Mouse (Mus musculus) liver, embryonic 12.5 days (tissue): ENCODE measurements around the gene Rab20. TPM values are rescaled to one million over a fixed set of nuclear protein-coding genes. Genes with fewer than 3 reads are reported as not detected.

Source experiments
- ATAC-seq: fragments of 200-750 bp; cut with Nextera tagmentation; 2 replicates; pipeline ENCODE4 v1.8.0; 2017; ENCODE audit warnings: moderate number of reproducible peaks, mild to moderate bottlenecking, moderate library complexity
- H3K27ac ChIP-seq: fragments of 300-500 bp; sonication (generic); 2 replicates; pipeline ENCODE4 v1.5.1; 2016; ENCODE audit warnings: mild to moderate bottlenecking
- H3K27me3 ChIP-seq: fragments of 300-500 bp; sonication (generic); replicated peaks from 2 replicates; pipeline ENCODE4 v1.6.1; 2016; ENCODE audit warnings: mild to moderate bottlenecking, moderate library complexity
- H3K36me3 ChIP-seq: fragments of 300-500 bp; sonication (generic); 2 replicates; pipeline ENCODE4 v1.6.1; 2016; ENCODE audit warnings: mild to moderate bottlenecking, moderate library complexity
- H3K4me1 ChIP-seq: fragments of 300-500 bp; sonication (generic); 2 replicates; pipeline ENCODE4 v1.6.1; 2016
- H3K4me2 ChIP-seq: fragments of 300-500 bp; sonication (generic); 2 replicates; pipeline ENCODE4 v1.6.1; 2016; ENCODE audit warnings: mild to moderate bottlenecking, moderate library complexity
- H3K4me3 ChIP-seq: fragments of 300-500 bp; sonication (generic); 2 replicates; pipeline ENCODE4 v1.5.1; 2016; ENCODE audit warnings: mild to moderate bottlenecking, moderate library complexity
- H3K9ac ChIP-seq: fragments of 300-500 bp; sonication (generic); 2 replicates; pipeline ENCODE4 v1.6.1; 2016; ENCODE audit warnings: mild to moderate bottlenecking, moderate library complexity
- H3K9me3 ChIP-seq: fragments of 300-500 bp; sonication (generic); replicated peaks from 2 replicates; pipeline ENCODE4 v1.6.1; 2016; ENCODE audit warnings: mild to moderate bottlenecking, moderate library complexity
- WGBS: fragments of 180-500 bp; shearing (Covaris S2); methylation state at CpG from one replicate; pipeline ENCODE4 v1.1.7; 2016; ENCODE audit not compliant: insufficient replicate concordance; 5-methylcytosine and 5-hydroxymethylcytosine counted together
- polyA plus RNA-seq: library from polyadenylated mRNA; unstranded; fragments of >200 nt; fragmentation: Nextera tagmentation; extraction: Ambion mirVana; gene quantifications from 2 replicates; pipeline ENCODE4 v1.2.1, GENCODE M21; 2016

Rab20 gene
- polyA plus RNA-seq, 1 experiment from 2014 or later = 3.9 TPM

DNA sequence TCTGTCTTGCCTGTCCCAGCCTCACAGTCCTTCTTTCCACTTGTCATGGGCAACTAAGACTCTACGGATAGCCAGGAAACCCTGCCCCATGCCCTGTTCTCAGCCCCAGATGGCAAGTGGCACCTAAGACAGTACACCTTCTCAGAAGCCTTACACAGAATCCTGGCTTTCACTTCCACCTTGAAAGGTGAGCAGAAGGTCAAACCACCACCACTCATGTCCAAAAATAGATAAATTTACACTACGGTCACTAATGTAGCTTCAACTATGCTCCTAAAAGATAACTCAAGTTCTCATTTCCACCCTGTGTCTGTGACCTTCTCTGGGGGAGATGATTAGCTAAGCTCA, 15.0 kb downstream of the Rab20 start:
- Histone ChIP-seq H3K4me2 (no peak overlapping the region), H3K27ac (no peak overlapping the region)

DNA sequence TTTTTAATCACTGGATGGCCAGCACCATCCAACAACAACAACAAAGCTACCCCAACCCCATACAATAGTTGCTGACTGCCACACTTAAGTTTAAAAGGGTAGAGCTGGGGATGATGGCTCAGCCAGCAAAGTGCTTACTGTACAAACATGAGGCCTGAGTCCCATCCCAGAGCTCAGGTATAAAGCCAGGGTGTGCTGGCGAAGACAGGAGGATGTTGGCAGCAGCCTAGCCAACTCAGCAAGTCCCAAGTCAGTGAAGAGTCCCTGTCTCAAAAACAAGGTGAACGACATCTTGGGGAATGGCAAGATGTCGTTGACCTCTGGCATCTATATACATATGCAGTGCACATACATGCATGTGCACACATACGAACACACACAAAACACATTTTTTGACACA, 15.9 kb downstream of the Rab20 start:
- 74% methylated on average over 4 of the region's 4 CpGs for WGBS
- H3K4me3 ChIP-seq = no peak overlapping the region
- H3K9me3 ChIP-seq = peaks cover 6% of the 10 kb centered on the region; the same call in 1 of the 2 replicates
- no peak overlapping the region for H3K4me2 ChIP-seq
- no peaks in the 10 kb centered on the region for H3K36me3 ChIP-seq
- H3K4me1 ChIP-seq = peaks cover 42% of the 10 kb centered on the region
- no peak overlapping the region for H3K27ac ChIP-seq
- no peak overlapping the region for H3K9ac ChIP-seq
- H3K27me3 ChIP-seq = 0 out of 2 replicates have a peak, but pooled peaks cover 9% of the 10 kb centered on the region
- no peak for ATAC-seq

More for the DNA sequence above, 15.0 kb downstream of the Rab20 start:
- 0 out of 2 replicates have a peak, but pooled peaks cover 9% of the 10 kb centered on the region for H3K27me3 ChIP-seq
- peaks cover 6% of the 10 kb centered on the region; the same call in 1 of the 2 replicates for H3K9me3 ChIP-seq
- no peak for ATAC-seq
- H3K9ac ChIP-seq = no peak overlapping the region
- no peaks in the 10 kb centered on the region for H3K36me3 ChIP-seq
- 58% methylated on average over 2 of the region's 2 CpGs for WGBS
- peaks cover 36% of the 10 kb centered on the region for H3K4me1 ChIP-seq
- H3K4me3 ChIP-seq = no peak overlapping the region

DNA sequence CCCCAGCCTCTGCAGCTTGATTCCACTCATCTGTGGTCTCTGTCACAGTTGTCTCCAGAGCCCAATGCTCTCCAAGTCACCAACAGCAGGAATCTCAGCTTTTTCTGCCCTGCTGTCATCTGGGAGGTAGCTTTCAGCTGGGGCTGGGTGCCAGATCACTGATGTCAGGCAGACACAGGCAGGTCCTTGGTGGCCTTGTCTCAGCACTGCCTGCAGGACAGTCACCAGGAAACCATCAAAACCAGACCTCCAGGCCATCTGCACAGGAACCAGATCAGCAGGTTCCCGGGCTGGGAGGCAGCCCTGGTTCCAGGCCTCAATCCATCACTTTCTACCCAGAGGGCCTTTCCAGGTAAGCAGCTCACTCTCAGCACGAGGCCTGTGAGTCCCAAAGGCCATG, 16.7 kb downstream of the Rab20 start:
- Histone ChIP-seq H3K4me1 (peaks cover 45% of the 10 kb centered on the region), H3K4me2 (no peak overlapping the region), H3K36me3 (no peaks in the 10 kb centered on the region), H3K9ac (no peak overlapping the region), H3K27ac (no peak overlapping the region), H3K9me3 (no peaks in the 10 kb centered on the region), H3K27me3 (0 out of 2 replicates have a peak, but pooled peaks cover 9% of the 10 kb centered on the region), H3K4me3 (no peak overlapping the region)
- ATAC-seq = no peak
- 47% methylated on average over 2 of the region's 2 CpGs for WGBS

DNA sequence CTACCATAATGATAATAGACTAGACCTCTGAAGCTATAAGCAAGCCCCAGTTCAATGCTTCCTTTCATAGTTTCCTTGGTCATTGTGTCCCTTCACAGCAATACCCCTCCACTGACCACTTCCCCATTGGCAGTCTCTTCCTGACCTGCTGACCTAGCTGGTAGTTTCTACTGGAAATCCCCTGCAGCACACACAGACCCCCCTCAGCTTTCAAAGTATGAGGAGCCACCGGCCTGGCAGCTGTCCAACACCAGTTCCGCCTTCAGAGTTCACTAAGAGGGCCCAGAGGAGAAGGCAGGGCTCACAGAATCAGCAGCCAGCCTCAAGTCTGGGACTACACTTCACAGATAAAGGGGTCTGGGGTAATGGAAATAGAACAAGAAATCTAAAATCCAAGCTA, 17.6 kb downstream of the Rab20 start:
- WGBS = 40% methylated on average over 2 of the region's 2 CpGs
- Histone ChIP-seq H3K27ac (no peak overlapping the region), H3K36me3 (no peaks in the 10 kb centered on the region), H3K4me2 (no peak overlapping the region), H3K4me1 (peaks cover 45% of the 10 kb centered on the region), H3K27me3 (0 out of 2 replicates have a peak, but pooled peaks cover 9% of the 10 kb centered on the region), H3K9me3 (no peaks in the 10 kb centered on the region), H3K9ac (no peak overlapping the region), H3K4me3 (no peak overlapping the region)
- no peak for ATAC-seq

DNA sequence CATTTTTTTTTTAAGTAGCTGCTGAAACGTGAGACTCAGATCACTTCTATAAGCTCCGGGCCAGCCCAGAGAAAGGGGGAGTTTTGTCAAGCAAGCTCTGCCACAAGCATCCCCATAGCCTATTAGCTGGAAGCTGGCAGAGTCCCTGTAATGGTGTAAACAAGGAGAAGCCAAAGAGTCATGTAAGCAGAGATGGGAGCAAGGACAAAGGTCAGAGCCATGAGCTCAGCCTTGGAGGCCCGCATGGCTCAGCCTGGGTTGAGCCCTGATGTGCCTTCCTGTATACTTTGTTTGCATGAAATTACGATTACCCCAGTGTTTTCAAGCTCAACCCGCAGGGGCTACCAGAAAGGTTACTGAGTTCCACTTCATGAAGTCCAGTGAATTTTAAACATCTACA, 19.5 kb downstream of the Rab20 start:
- Histone ChIP-seq H3K9ac (no peak overlapping the region), H3K4me3 (no peak overlapping the region), H3K9me3 (no peaks in the 10 kb centered on the region), H3K36me3 (no peaks in the 10 kb centered on the region), H3K27me3 (peaks cover 13% of the 10 kb centered on the region; the same call in 1 of the 2 replicates), H3K4me1 (peaks cover 34% of the 10 kb centered on the region), H3K4me2 (peak overlapping the region; percentile 11; the same call in 1 of the 2 replicates), H3K27ac (peak overlapping the region; percentile 58)
- 47% methylated on average over 5 of the region's 5 CpGs for WGBS
- 0 out of 2 replicates have a peak, but pooled peaks have one; percentile 16 for ATAC-seq

DNA sequence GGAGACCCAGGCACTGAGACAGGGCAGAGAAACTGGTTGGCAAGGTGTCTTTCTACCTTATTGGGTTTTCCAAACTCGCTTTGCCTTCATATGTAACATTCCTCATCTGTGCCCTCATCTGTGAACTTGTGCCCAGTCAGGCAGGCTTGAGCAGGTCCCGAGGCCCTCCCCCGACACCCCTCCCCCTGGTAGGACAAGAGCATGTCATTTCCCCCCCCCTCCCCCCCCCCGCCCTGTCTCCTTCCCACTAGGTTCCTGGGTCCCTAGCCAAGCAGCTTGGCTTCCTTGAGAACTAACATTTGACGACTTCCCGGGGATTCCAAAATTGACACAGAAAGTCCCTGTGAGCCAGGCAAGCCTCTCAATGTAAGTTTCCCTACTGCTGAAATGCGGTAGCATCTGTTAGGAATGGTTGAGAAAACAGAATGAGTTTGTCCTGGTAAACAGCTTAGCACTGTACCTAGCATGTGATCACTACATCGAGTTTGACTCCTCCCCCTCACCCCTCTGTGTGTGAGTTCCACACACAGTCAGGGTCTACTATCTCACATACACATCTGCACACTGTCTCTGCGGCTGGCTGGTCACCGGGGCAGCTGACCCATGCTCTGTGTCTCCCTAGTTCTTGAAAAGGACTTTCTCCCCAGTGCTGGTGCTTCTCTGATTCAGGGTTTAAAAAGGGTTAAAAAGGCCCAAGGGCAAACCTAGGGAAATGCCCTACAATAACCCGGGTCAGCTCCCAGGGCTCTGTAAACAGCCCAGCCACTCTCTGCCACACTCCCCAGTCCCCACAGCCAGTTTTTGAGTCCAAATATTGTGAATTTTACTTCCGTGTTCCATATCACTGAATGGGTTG, 20.3 kb downstream of the Rab20 start:
- 22% methylated on average over 12 of the region's 12 CpGs for WGBS
- peak; percentile 60 for ATAC-seq
- Histone ChIP-seq H3K27me3 (peaks cover 13% of the 10 kb centered on the region), H3K36me3 (no peaks in the 10 kb centered on the region), H3K27ac (peak overlapping the region; percentile 58), H3K4me1 (peaks cover 34% of the 10 kb centered on the region), H3K4me2 (peak overlapping the region; percentile 11), H3K9me3 (no peaks in the 10 kb centered on the region), H3K9ac (no peak overlapping the region), H3K4me3 (no peak overlapping the region)

DNA sequence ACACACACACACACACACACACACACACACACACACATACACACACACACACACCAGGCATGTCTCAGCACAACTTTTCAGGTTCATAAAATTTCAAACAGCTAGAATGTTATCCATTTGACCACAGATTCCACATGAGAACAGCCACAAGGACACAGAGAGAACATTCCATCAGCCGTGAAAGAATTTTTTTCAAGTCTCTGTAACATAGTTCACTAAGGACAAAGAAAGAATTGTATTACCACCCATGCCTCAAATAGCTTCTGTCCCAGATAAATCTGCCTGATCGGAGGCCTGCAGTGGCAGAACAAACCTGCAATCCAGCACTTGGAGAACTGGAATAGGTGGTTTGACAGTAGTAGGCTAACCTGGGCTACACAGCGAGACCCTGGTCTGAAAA, 21.2 kb downstream of the Rab20 start:
- Histone ChIP-seq H3K27me3 (peaks cover 10% of the 10 kb centered on the region), H3K4me2 (no peak overlapping the region), H3K4me1 (peaks cover 34% of the 10 kb centered on the region), H3K27ac (no peak overlapping the region), H3K9ac (no peak overlapping the region), H3K36me3 (no peaks in the 10 kb centered on the region), H3K9me3 (no peaks in the 10 kb centered on the region), H3K4me3 (no peak overlapping the region)
- 72% methylated on average over 3 of the region's 3 CpGs for WGBS
- ATAC-seq = no peak

DNA sequence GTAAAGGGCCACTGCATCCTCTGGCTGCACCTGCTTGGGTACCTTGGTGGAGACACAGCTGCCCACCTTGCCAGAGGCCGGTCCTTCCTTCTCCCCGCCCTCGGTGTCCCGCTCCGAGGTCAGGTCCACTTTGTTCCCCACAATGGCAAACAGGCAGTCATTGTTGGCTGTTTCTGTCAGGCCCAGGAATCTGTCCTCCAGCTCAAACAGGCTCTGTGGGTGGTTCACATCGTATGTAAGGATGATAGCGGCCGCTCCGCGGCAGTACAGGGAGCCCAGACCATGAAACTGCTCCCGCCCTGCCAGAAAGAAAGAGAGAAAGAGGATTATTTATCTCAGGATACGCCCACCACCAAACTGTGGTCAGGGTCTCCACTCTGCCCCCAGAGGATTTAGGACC, 24.3 kb downstream of the Rab20 start:
- 69% methylated on average over 12 of the region's 12 CpGs for WGBS
- Histone ChIP-seq H3K36me3 (no peaks in the 10 kb centered on the region), H3K9me3 (no peaks in the 10 kb centered on the region), H3K4me1 (peaks cover 33% of the 10 kb centered on the region), H3K9ac (no peak overlapping the region), H3K4me3 (no peak overlapping the region), H3K4me2 (no peak overlapping the region), H3K27ac (no peak overlapping the region), H3K27me3 (peaks cover 19% of the 10 kb centered on the region)
- ATAC-seq = no peak

DNA sequence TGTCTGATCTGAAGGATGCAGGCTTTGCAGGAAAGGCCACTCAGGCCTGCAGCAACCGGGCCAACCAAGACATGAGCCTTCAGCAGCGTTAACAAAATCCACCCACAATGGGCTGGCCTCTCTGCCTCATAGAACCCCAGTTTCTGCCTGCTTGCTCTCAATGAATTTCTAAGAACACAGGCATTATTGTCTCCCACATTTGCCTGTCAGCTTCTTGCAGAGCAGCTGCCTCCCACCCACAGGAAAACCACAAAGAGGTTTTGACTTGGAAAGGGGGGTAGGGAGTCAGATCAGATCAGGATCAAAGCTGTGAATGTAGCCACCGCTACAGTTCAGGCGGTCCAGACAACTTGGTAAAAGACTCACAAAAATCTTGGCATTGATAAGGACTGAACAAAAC, 25.5 kb downstream of the Rab20 start:
- no peak overlapping the region for H3K27ac ChIP-seq
- 10% methylated on average over 4 of the region's 4 CpGs for WGBS

DNA sequence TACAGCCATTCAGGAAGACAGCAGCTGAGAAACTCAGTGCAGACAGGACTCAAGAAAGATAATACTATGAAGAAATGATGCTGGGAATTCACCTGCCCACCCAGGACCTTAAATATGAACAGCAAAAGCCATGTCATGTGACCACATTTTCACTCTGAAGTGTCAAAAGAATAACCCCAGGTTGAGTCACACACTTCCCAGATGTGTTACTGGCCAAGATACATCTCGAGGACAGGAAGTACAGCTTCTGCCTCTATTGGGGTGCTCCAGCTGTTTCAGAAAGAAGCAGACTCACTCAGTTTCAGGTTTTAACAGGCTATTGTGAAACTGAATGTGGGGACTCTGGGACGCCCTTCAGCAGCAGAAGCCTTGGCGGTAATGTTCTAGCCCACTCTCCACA, 26.0 kb downstream of the Rab20 start:
- no peak overlapping the region for H3K4me2 ChIP-seq
- H3K27ac ChIP-seq = no peak overlapping the region
- 33% methylated on average over 3 of the region's 3 CpGs for WGBS

More for the DNA sequence above, 25.5 kb downstream of the Rab20 start:
- peaks cover 21% of the 10 kb centered on the region for H3K4me1 ChIP-seq
- H3K4me2 ChIP-seq = no peak overlapping the region
- H3K27me3 ChIP-seq = peaks cover 23% of the 10 kb centered on the region
- no peaks in the 10 kb centered on the region for H3K9me3 ChIP-seq
- H3K9ac ChIP-seq = no peak overlapping the region
- ATAC-seq = no peak
- H3K36me3 ChIP-seq = no peaks in the 10 kb centered on the region
- H3K4me3 ChIP-seq = no peak overlapping the region

DNA sequence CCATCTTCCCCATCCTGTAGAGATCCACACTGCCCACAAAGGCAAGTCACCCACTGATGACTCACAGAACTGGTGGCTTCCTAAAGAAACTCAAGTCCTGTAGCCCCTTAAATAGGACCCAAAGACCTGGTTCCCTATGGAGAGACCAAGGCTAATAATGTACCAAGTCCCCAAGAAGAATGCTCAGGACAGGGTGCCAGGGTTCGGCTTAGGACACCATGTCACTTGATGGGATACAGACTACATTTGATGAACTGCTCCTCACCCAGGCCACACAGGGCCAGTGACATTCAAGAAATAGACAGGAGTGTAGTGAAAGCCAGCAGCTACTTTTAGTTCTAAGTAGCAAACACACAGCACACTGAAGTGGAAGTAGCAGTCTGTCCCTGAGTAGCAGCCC, 26.4 kb downstream of the Rab20 start:
- H3K9ac ChIP-seq = no peak overlapping the region
- H3K36me3 ChIP-seq = no peaks in the 10 kb centered on the region
- no peaks in the 10 kb centered on the region for H3K9me3 ChIP-seq
- peaks cover 24% of the 10 kb centered on the region for H3K27me3 ChIP-seq
- no peak overlapping the region for H3K4me2 ChIP-seq
- no peak for ATAC-seq
- no peak overlapping the region for H3K4me3 ChIP-seq
- 67% methylated on average over 1 of the region's 1 CpGs for WGBS
- H3K27ac ChIP-seq = no peak overlapping the region
- peaks cover 15% of the 10 kb centered on the region for H3K4me1 ChIP-seq

More for the DNA sequence above, 26.0 kb downstream of the Rab20 start:
- Histone ChIP-seq H3K36me3 (no peaks in the 10 kb centered on the region), H3K4me1 (peaks cover 17% of the 10 kb centered on the region), H3K27me3 (peaks cover 24% of the 10 kb centered on the region), H3K4me3 (no peak overlapping the region), H3K9ac (no peak overlapping the region), H3K9me3 (no peaks in the 10 kb centered on the region)
- no peak for ATAC-seq

DNA sequence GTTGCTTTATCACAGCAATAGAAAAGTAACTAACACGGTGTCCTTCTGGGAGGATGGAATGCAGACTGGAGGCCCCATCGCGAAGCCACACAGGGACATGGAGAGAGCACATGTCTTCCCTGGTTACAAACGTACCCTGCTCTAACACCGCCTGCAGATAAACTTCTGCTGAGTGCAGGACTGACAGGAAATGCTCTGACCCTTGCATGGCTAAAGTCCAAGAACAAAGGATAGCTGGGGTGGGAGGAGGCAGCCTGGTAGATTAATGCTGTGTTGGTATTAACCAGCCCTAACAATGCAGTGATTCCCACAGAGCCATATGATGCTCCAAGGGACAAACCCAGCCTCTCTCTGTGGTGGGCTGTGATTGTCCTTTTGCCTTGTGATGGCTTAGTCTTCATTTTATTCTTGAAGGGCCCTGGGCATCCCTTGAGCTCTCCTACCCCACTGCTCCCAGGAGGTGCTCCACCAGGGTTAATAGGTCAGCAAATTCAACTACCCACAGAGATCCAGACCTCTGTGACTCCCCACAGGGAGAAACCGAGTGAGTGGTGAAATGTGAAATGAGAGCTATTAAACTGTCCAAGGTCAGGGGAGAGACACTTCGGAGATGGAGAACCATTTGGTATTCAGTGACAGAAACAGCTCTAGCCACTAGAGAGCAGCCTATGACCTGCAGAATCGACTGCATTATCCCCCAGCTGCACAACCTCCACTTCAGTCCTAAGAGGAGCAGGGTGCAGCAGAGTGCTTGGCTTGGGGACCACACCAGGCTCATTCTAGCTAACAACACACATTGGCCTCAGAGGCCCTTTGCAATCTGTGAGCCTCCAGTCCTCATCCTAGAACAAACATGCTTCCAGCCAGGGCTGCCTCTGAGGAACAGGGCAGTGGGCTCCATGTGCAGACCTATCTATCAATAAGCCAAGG, 28.1 kb downstream of the Rab20 start:
- Histone ChIP-seq H3K4me1 (peaks cover 15% of the 10 kb centered on the region), H3K27me3 (peaks cover 24% of the 10 kb centered on the region), H3K4me3 (no peak overlapping the region), H3K9ac (no peak overlapping the region), H3K36me3 (no peaks in the 10 kb centered on the region), H3K27ac (no peak overlapping the region), H3K4me2 (no peak overlapping the region), H3K9me3 (no peaks in the 10 kb centered on the region)
- ATAC-seq = 0 out of 2 replicates have a peak, but pooled peaks have one; percentile 46
- 29% methylated on average over 8 of the region's 8 CpGs for WGBS
